Mouse (Mus musculus) left cerebral cortex, postnatal 10 days (tissue): ENCODE data around the gene Rhbdl3. TPM values are rescaled to one million over a fixed set of nuclear protein-coding genes. Genes with fewer than 3 reads are reported as not detected.
A peak's percentile ranks its signal among the peaks of the same experiment; 100 is the strongest.
"Not testable (repeated sequence)": the region's sequence is repeated elsewhere in the genome, so short reads cannot be mapped to it uniquely, and the experiment has no call there.

ENCODE experiments used
- DNase-seq, 2 experiments: peaks; one replicate each; pipeline ENCODE4 v3.0.0; 2021 to 2022; ENCODE audit warnings: low spot score in 2 of 2, mixed read lengths in 1 of 2; ENCODE audit errors: extremely low spot score in 1 of 2
- intact Hi-C: fragments of 180-260 bp; cut with DNase I; formaldehyde crosslinking; loops from one replicate; pipeline ENCODE4 v1.15.1; 2025
- total RNA-seq, 2 experiments: library from RNA; stranded (reverse); gene quantifications; 2 replicates each; pipeline ENCODE4 v1.2.3; 2021

The Rhbdl3 gene
- total RNA-seq, 2 experiments from 2014 or later = 19.4 to 22.5 TPM

GRCm38 (mm10) chr11:80378452-80379068 is 77.8 kb downstream of the Rhbdl3 start:
- intact Hi-C loops, DNase-seq: not testable (repeated sequence)

GRCm38 (mm10) chr11:80379184-80379583 is 78.5 kb downstream of the Rhbdl3 start:
- DNase-seq, intact Hi-C loops: not testable (repeated sequence)

DNA sequence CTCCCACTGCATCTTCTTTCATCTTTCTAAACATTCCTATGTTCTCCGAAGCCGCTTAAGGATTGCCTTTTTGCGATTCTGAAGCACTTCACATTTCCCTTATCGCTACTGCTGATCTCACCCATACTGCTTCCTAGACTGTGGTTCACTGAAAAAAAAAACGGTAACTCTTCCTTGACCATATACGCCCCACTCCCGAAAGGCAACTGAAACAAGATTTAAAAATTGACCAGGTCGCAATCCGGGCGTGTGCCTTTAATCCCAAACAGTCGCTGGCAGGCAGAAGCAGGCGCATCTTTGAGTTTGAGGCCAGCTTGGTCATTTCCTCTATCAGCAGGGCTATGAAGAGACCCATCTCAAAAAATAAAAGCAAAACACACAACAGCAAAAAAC is 81.9 kb downstream of the Rhbdl3 start:
- peak in 1 of 2 experiments; percentile 33 for DNase-seq
- intact Hi-C loops = no loop called here

DNA sequence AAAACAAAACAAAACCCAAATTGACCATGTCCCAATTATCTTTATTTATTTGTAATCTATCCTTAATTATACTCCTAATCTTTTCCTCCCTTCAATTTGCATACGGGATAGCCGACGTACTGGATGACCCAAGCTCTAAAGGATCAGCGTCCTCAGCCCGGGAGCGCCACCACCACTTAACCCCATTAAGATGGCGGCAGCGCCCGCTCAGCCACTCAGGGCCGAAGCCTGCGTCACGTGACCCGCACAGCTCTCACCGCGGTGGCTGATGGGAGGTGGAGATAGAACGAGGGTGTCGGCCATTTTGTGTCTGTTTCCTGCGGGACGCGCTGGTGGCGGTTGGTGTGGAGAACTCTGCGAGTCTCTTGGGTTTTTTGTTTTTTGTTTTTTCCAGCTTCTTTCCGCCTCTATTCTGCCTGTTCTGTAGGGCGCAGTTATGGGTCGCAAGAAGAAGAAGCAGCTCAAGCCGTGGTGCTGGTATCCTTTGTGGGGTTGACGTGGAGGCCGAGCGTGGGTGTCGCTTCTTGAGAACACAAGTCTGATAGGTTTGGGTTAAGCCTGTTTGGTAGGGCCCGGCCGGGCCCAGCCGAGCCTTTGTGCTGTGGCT is 82.4 kb downstream of the Rhbdl3 start, which contains the start of gene Zfp207:
Gene Zfp207, plus strand, starts transcription at position 261 of the 607 bp plus-strand sequence.
- intact Hi-C loops = no loop called here
- peak; percentile 98 to 99 for DNase-seq

- intact Hi-C loops = no loop called here
- DNase-seq = no peak
These were observed 82.9 kb downstream of the Rhbdl3 start for GRCm38 (mm10) chr11:80383626-80384046.

GRCm38 (mm10) chr11:80384461-80384860 is 83.7 kb downstream of the Rhbdl3 start:
- intact Hi-C loops = no loop called here
- DNase-seq = no peak

DNA sequence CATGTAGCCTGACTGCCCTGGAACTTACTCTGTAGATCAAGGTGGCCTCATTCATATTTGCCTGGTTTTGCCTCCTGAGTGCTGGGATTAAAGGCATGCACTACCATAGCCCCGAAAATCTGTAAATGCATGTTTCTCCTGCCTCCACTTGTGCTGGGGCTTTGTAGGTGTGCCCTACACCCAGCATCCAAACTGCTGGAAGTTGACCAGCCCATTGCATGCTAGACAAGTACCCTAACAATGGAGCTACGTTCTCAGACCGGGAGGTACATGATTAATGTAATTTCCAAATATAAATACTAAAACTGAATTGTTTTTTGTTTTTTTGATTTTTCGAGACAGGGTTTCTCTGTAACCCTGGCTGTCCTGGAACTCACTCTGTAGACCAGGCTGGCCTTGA is 84.3 kb downstream of the Rhbdl3 start:
- DNase-seq = no peak
- intact Hi-C loops = no loop called here

GRCm38 (mm10) chr11:80386790-80387189 is 86.1 kb downstream of the Rhbdl3 start:
- intact Hi-C loops = no loop called here
- DNase-seq = no peak

DNA sequence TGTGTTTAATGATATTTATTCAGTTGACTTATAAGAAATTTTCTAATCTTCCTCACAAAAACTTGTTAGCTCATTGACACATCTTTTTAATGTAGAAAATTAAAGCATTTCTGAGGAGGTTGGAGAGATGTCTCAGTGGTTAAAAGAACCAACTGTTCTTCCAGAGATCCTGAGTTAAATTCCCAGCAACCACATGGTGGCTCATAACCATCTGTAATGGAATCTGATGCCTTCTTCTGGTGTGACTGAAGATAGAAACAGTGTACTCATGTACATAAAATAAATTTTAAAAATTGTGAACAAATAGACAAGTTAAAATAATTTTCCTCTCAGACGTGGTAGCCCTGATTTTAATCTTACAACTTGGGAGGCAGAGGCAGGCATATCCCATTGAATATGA is 89.2 kb downstream of the Rhbdl3 start:
- intact Hi-C loops = loop anchor here (5.0 kb wide), 1 partner anchor 62 kb away; no protein-coding TSS in a partner anchor
- DNase-seq = no peak

- intact Hi-C loops = loop anchor here (5.0 kb wide), 1 partner anchor 61 kb away; no protein-coding TSS in a partner anchor
- DNase-seq = no peak
These were observed 90.9 kb downstream of the Rhbdl3 start for GRCm38 (mm10) chr11:80391407-80392120.

DNA sequence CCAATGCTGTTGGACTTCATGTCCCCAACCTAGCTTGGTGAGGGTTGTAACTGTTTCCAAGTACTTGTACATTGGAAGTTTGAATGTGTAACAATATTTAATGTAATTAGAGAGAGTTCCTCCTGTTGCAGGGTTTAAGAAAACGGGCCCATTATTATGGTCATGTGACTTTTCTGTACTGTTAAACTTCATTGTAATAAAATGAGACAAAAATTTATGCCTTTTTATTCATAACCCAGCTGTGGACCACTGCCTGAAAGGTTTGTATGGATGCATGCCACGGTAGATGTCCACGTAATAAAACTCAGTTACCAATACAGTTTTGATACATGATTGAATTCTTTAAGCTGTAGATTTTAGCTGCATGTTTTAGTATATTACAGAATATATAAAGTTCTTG is 95.2 kb downstream of the Rhbdl3 start:
- no peak for DNase-seq
- intact Hi-C loops = no loop called here

DNA sequence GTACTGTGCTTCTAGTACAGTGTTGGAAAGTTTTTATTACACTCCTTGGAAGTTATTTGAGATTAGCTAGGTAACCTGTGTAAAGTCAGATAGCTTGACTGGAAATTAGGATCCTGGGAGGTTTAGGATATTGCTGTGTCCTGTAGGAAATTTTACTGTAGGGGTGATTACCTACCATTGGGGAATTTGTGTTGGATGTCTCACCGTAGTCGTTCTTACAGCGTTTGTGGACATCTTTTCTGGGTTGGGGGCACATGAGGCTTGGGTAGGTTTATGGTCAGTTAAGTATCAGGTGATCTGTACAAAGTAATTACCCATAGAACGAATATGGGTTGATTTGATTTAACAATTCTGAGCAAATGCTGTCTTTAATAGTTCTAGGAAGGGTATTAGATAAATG is 95.9 kb downstream of the Rhbdl3 start:
- intact Hi-C loops = no loop called here
- DNase-seq = no peak

Other genes starting within 250 kb of the Rhbdl3 start
- gene Crlf3, start 219.9 kb upstream of the Rhbdl3 start, total RNA-seq = 10 to 100 TPM; 12.2 to 13.1 TPM
- 1 to 10 TPM; 4.2 to 4.6 TPM for gene Atad5, start 211.5 kb upstream of the Rhbdl3 start, total RNA-seq
- 10 to 100 TPM in 1 of 2 experiments, 1 to 10 TPM in 1; 9.6 to 11.5 TPM for gene Tefm, start 158.7 kb upstream of the Rhbdl3 start, total RNA-seq
- gene Adap2, start 146.8 kb upstream of the Rhbdl3 start, total RNA-seq = 1 to 10 TPM; 8.3 to 8.5 TPM
- 1 to 10 TPM; 3.5 to 4.1 TPM for gene Rnf135, start 117.1 kb upstream of the Rhbdl3 start, total RNA-seq
- 10 to 100 TPM; 67.5 to 69.6 TPM for gene Rhot1, start 91.9 kb upstream of the Rhbdl3 start, total RNA-seq
- gene 5730455P16Rik, start 77.1 kb downstream of the Rhbdl3 start, total RNA-seq = 10 to 100 TPM; 47.9 to 52.3 TPM
- gene Zfp207, start 82.4 kb downstream of the Rhbdl3 start, total RNA-seq = 100 to 1,000 TPM; 146 to 149 TPM
- 100 to 1,000 TPM; 101 to 118 TPM for gene Psmd11, start 127.7 kb downstream of the Rhbdl3 start, total RNA-seq
- gene Cdk5r1, start 176.1 kb downstream of the Rhbdl3 start, total RNA-seq = 100 to 1,000 TPM; 327 to 329 TPM